Mouse (Mus musculus) lung, postnatal 25 days (tissue): Measurements from ENCODE around the gene Cadps.
A peak's percentile ranks its signal among the peaks of the same experiment; 100 is the strongest.
"Not testable (repeated sequence)": the region's sequence is repeated elsewhere in the genome, so short reads cannot be mapped to it uniquely, and the experiment has no call there.

Experiments
- DNase-seq: peaks from one replicate; pipeline ENCODE4 v3.0.0; 2022; ENCODE audit warnings: low spot score

Gene Cadps

DNA sequence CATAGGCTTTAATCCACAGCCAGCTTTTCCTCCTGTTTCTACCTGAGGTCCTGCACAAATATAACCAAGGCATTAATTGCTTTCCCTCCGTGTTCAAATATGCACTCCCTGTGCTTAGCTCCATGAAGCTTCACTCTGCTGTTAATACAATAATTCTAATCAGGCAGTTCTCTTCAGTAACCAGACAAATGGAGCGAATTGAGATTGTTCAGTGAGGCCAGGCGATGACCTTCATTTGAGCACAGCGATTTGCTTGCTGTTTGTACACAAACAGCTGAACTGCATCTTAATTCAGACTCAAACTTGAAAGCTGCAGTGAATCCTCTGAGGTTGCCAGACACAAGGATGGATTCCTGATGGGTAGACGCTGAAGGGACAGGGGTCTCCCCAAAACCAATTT is 239.3 kb downstream of the Cadps start:
- DNase-seq = no peak

DNA sequence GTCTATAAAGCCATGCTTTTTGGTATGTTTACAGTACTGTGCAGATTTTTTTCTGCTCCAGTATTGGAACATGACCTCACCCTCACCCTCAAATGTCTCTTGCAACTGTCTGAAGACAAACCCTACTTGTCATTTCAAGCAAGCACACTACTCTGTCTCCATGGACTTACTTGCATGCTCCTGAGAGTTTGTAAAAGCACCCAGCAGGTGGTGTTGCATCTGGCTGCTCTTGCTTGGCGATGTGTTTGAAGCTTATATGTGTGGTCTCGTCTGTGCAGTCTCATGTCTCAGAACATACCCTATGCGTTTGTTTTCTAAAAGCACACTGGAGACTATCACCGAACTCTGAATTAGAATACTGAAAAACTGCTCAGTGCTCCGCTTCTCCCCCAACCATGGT is 241.2 kb downstream of the Cadps start:
- DNase-seq = no peak

DNA sequence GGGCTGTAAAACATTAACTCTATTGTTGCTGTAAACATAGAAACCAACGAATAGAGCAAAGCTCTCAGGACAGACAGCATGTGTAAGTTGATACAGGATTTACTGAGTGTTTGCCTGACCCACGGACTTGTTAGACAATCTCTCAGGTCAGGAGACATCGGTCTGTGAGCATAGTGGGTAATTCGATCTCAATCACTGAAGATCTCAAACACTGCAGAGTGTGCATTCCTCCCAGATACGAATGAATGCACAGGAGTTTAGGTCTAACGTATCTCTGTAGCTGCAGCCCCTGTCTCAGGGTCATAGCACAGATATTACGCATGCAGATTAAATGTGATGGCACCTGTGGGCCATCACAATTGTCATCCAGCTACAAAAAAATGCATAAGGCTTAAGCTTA is 242.1 kb downstream of the Cadps start:
- DNase-seq = no peak

DNA sequence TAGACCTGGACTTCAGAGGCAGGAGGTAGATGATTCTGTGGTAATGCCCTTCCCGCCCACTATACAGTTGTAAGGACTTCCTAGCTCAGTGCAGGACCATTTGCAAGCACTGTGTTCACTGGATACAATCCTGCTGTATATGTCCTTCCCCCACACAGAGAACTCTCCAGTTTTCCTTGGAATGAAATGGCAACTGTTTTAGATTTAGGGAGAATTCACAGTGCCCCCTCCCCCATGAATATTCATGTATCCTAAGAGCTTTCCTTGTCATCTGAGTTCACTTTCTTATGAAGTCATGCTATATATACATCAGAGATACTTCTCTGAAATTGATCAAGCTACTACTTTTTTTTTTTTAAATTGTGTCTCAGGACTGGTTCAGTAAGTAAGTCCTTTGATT is 244.7 kb downstream of the Cadps start:
- no peak for DNase-seq

DNA sequence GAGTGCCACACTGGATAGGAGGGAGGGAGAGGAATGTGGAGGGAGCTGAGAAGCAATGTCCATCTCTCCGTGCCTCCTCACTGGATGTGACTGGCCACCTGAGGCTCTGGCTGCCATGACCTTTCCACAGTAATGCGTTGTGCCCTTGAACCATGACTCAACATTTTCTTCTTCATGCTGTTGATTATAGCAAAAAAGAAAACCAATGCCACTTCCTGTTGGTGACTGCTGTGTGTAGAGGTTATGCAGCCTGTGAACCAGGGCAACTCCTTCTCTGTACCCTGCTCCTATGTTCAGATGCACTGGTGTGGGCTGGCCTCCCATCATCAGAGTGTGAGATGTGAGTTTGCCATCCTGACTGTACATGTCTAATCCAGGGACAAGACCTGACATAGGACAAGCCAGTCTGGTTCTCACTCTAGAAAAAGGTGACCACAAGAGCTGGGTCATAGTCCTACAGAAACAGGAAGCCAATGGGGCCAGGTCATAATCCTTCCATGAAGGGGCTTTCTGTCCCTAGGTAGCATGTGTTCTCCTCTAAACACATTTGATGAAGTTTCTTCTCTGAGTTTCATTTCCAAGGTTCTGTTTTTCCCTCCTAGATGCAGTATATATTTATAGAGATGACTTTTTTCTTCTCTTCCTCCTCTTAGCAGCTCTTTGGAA is 245.3 kb downstream of the Cadps start:
- DNase-seq = no peak

DNA sequence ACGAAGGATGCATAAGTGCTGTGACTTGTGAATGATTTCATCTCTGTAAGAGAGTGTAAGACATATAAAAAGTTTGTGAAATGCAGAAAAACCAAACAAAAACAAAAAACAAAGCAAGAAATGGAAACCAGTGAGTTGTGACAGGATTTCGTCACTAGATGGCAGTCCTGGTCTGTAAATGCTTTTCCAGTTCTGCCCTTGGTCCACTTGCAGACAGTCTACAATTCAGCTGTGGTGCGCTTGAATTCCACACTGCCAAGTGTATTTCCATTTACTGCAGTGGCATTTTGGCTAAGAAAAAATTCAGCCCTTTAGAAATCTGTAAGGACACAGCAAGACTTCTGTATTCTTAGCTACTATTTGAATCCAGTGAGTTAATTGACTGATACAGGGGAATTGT is 247.8 kb downstream of the Cadps start:
- peak; percentile 3 for DNase-seq

DNA sequence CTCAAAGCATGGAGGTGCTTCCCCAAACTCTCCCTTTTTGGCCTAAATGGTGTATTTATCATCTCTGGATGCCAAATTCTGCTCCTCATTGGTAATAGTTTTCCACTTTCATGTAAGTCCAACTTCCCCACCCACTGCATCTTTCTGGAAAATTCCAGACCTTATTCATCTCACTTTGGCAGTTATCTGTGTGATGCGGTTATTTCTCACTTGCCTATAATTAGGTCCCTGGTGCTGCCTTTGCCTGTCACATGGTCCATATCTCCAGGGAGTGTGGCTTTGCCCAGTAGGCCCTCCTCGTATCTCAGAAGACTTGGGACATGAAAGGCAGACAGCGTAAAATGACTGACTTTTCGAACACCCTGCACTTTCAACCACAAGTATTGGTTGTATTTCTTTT is 248.5 kb downstream of the Cadps start:
- DNase-seq = no peak

DNA sequence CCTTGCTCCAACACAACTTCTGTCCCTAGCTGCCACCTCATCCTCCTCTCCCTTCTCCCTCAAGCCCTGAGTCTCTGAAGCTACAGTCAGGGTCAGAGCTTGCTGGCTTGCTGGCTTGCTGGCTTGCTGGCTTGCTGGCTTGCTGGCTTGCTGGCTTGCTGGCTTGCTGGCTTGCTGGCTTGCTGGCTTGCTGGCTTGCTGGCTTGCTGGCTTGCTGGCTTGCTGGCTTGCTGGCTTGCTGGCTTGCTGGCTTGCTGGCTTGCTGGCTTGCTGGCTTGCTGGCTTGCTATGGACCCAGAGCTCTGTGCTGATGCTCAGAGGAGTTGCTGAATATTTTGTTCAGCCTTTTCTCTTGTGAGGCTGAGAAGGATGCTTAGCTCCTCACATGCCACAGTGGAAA is 261.1 kb downstream of the Cadps start:
- not testable (repeated sequence) for DNase-seq

DNA sequence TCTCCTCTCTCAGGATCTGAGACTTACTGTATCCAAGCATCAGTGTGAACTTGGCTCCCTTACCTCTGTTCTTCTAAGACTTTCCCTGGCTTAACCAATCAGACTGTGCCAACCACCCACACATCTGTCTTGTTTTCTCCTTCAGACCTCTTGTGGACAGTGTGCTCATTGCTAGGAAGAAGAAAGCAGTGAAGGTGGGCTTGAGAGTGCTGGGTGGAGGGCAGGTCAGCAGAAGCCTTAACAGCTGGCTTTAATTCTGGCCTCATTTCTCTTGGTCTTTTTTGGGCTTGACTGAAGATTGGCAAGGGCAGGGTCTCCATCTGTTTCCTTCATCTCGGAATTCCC is 262.7 kb downstream of the Cadps start:
- DNase-seq = no peak

DNA sequence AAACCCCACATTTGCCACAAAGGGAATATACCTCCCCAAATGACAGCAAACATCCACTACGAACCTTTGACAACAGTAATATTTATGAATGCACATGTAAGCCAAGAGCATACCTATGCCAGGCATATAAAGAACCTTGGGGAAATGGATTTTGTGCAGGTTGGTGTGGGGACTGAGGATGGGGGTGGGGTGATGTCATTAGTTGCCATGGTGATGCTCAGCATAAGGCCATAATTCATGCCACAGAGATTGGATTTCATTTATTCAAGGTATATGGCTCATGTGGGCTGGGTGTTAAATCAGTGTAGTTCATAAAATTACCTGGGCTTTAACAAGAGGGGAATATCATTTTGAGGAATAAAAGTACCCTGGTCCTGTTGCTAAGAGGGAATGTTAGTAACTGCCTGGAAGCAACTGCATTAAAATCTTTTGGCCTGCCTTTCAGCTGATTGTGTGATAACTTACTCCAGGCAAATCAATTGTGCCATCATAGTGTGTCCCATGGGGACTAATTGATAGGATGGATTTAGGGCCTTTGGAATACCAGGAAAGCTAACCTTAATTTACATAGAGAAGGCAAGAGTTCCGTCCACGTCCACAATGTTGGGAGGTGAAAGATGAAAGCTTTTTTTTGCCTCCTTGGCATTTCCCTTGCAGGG is 263.2 kb downstream of the Cadps start:
- DNase-seq = no peak

DNA sequence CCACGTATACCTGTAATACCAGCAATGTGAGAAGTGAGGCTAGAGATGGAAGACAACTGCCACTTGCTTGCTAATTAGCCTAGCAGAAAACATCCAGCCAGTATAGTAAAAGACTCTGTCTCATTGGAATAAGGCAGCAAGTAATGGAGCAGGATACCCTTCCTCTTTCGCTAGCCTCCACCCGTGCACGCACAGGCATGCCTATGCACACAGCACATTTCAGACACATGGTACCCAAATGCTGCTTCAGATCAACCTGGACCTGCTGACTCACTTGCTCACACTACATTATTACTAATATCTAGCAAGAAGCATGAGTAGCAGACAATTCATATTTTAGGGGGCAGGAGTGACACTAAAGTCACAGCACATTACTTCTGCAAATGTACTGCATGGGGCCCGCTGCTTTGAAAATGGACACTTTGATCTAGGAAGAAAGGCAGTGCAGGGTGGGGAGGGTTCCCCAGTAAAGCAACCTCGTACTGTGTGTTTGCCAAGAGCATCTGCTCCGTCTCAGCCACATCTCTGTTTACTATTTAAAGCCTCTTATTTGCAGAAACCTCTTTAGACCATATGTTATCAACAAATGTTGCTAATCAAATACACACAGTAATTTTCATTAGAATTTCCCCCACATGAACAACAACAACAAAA is 263.8 kb downstream of the Cadps start:
- no peak for DNase-seq

DNA sequence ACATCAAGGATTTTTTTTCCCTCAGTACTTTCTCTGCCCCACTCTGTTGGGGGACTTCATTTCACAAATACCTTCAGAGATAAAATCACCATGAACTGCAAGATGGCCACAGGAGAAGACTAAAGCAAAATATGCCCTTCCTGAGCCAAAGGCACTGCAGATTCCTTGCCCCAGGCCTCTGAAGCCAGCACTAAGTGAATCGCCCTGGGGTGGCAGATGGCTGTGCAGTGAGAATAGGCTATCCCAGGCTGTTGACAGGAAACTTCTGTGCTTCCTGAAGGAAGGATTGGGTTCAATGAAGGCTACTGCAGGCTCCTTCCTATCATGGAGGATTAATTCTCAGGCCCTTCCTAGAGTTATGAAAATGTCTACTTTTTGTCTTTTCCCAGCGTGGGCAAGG is 268.4 kb downstream of the Cadps start:
- no peak for DNase-seq

DNA sequence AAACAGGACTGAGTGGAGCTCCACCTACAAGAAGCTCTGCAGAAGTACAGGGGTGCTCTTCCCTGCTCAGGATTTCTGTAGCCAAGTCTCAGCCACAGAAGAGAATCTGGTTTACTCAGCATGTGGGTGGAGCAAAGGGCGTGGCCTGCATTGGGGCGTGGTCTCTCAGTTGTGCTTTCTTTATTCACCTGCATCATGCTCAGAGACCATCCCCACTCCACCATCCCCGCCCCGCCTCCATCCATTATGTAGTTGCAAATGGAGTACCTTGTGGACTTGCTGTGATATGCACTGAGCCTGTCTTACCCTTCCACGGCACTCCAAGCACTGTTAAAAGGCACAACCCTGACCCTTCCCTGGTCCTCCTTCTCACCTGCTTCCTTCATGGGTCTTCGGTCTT is 271.5 kb downstream of the Cadps start:
- DNase-seq = no peak

DNA sequence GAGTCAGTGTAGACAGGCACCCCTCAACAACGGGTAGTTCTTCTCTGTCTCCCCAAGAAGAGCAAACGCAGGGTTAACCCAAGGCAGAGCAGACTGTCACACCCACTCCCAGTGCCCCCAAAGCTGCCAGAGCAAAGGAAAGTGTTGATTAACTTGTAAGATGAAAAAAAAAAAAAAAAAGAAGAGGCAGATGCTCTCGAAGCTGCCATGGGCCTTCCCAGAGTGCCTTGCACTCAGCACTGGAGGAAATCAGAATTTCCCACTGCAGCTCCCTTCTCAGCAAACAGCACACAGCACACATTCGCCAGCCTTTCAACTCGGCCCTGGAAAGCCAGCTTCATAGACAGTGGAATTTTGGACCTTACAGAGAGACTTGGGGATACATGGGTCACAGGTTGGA is 271.9 kb downstream of the Cadps start:
- no peak for DNase-seq

DNA sequence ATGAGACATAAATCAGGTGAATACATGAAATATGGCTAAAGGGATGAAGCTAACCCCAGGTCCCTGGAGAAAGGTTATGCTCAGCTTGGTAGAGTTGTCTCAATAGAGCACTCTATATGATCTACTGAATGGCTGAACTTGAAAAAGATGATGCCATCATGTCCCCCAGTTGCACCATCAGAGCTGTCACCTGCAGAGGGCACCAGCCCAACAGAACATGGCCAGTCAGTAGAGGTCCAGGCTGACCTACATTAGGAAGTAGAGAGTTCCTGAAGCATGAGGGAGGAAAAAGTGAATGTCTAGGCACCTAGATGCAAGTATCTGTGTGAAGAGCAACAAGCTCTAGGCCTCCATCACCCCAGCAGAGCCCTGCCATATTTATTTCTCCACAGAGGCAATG is 273.6 kb downstream of the Cadps start:
- DNase-seq = no peak

DNA sequence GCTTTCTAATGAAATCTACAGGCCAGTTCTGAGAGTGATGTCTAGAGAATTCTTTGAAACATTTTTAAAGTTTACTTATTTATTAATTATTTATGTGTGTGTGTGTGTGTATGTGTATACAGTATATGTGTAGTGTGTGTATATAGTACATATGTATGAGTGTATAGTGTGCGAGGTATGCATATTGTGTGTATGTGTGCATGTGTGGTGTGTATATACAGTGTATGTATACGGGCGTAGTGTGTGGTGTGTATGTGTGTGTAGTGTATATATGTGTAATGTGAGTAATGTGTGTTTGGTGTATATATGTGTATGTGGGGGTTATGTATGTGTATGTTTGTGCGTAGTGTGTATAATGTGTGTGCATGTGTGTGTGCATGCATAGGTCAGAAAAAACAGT is 275.4 kb downstream of the Cadps start:
- DNase-seq = no peak

DNA sequence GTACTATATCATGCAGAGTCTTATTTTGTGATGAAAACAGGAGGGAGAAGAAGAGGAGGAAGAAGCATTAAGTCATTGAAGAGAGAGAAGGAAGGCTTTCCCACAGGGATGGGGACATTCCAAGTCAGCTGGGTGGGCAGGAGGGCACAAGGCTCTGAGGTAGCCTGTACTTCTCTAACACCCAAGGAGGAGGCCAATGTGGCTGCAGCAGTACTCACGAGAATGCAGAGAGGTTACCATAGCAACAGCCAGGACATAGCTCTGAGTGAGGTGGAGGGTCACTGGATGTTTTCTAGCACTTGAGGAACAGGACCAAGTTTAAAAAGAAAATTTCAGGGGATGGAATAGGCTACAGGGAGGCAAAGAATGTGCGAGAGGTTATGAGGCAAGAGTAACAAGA is 281.1 kb downstream of the Cadps start:
- no peak for DNase-seq

DNA sequence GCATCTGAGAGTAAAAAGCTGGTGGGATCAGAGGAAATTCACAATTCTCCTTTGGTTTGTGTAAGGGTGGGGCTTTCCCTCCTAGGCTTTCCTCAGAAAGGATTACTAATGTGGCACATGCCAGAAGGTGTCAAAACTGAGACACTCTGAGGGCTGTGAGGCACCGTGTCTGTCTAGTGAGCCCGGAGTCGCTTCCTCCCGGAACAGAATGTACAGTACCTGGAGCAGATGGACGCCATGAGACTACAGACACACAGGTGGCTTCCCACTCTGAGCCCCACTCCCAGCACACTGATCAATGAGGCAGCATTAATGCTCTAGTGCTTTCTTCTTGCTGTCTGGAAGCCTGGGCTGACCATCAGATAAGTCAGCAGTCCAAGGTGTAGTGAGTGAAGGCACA is 283.8 kb downstream of the Cadps start:
- DNase-seq = no peak

DNA sequence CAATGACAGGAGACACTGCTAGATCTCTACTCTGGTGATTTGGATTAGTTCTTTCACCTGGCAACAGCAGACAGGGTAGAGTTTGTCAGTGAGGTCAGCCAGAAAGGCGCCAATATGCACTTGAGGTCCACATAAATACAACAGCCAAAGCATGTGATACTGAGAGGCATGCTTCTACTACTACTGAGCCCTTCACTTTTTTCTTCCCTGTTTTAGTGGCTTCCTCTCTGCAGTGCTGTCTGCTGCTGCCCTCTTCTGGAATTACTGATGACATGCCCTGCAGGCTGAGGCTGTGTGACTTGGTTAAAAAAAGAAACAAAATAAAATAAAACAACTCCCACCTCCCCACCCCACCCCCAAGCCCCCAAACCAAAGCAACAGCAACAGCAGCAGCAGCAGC is 291.8 kb downstream of the Cadps start:
- DNase-seq = no peak

DNA sequence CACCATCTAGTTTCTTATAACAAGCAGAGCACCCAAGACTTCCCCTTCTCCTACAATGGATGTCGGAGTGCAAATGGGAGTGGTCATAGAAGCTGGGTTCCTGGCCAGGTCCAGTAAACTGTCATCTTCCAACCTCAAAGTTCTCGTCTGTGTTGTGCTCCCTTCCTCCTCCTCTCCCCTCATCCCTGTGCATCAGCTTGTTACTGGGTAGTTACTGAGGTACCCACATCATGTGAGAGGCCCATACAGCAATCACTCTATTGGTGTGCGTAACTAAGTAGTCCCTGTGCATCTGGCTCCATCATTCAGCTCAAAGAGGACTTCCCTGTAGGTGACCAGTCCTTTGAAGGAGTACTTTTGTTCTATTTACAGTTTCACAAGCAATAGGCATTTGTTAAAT is 292.3 kb downstream of the Cadps start:
- no peak for DNase-seq

DNA sequence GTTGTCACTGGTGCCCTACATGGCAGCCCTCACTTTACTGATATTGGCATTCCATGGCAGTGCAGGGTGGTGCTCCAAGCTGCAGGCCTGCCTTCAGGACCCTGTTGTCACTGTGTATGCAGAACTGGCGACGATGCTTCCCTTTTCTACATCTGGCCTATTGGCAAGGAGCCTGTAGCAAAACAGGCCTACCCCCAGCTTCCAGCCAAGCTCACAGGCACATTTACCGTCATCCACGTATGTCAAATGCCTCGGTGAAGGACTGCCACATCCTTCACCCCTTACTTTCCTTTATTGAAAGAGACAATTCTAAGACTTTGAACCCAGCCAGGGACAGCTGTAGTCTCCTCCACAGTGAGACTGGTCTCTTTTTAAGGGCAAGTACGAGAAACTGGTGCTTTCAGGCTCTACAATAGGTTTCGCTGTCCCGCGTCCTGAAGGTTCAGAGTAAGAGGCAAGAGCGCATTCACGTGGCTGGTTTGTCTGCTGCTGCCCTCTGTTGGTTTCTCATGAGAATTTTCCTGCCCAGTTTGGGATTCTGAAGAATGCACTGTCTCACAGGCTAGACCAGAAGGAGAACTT is 292.8 kb downstream of the Cadps start:
- no peak for DNase-seq

DNA sequence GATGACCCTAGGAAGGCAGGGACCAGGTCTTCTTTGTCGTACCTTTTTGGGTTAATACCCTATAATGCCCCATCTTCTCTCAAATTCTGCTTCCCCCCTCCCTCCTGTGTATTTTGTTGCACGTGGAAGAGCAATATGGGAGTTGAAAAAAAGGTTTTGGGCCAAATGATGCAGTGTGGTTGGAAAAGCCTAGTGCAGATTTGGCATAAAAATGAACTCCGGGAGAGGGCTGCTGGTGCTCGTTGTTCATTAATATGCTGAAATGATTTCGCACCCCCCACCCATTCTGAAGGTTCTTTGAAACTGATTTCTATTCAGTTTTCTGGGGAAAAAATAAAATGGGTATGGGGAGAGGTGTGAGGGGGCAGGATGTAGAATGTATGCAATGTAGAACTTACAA is 295.6 kb downstream of the Cadps start:
- DNase-seq = no peak

DNA sequence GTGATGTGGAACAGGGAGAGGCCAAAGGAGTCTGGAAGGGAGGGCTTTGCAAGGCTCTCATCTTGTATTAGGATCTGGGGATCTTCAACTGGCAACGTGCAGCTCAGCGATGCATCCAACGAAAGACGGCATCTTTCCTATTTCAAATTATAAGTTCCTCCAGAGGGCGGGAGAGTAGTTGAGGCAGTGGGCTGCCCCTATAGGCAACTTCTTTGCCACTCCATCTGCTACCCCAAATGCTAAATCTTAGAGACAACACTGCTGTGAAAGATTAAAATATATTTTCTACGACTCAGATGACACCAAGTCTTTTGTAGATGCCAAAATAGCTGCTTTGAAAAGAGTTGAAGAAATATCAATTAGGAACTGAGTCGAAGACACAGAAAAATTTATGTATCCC is 315.9 kb downstream of the Cadps start:
- no peak for DNase-seq
